Mouse (Mus musculus) midbrain, postnatal 0 days (tissue): Measurements from ENCODE around the gene Capza2. TPM values are rescaled to one million over a fixed set of nuclear protein-coding genes. Genes with fewer than 3 reads are reported as not detected.

ENCODE experiments used
- ATAC-seq: fragments of 200-750 bp; cut with Nextera tagmentation; 2 replicates; pipeline ENCODE4 v1.8.0; 2017; ENCODE audit warnings: moderate number of reproducible peaks, mild to moderate bottlenecking, moderate TSS enrichment, moderate library complexity; ENCODE audit not compliant: low FRiP score
- DNase-seq: peaks from one replicate; pipeline ENCODE4 v3.0.0-alpha.2; 2015; ENCODE audit warnings: low spot score
- H3K27ac ChIP-seq: fragments of 300-500 bp; sonication (generic); 2 replicates; pipeline ENCODE4 v1.5.1; 2014; ENCODE audit warnings: low read depth, mild to moderate bottlenecking, low read length, mixed read lengths
- H3K27me3 ChIP-seq: fragments of 300-500 bp; sonication (generic); 2 replicates; pipeline ENCODE4 v1.6.1; 2014; ENCODE audit warnings: low read length, control low read depth, mixed read lengths; ENCODE audit not compliant: insufficient read depth
- H3K36me3 ChIP-seq: fragments of 300-500 bp; sonication (generic); 2 replicates; pipeline ENCODE4 v1.6.1; 2014; ENCODE audit warnings: low read length, control low read depth, mixed read lengths; ENCODE audit not compliant: insufficient read depth
- H3K4me1 ChIP-seq: fragments of 300-500 bp; sonication (generic); 2 replicates; pipeline ENCODE4 v1.6.1; 2014; ENCODE audit warnings: mild to moderate bottlenecking, control low read depth, antibody characterized with exemption, low read length, mixed read lengths; ENCODE audit not compliant: insufficient read depth
- H3K4me2 ChIP-seq: fragments of 300-500 bp; sonication (generic); 2 replicates; pipeline ENCODE4 v1.6.1; 2014; ENCODE audit warnings: low read depth, mild to moderate bottlenecking, low read length, mixed read lengths; ENCODE audit not compliant: poor library complexity, severe bottlenecking
- H3K4me3 ChIP-seq: fragments of 300-500 bp; sonication (generic); 2 replicates; pipeline ENCODE4 v1.5.1; 2014; ENCODE audit warnings: low read depth, mild to moderate bottlenecking, low read length, moderate library complexity
- H3K9ac ChIP-seq: fragments of 300-500 bp; sonication (generic); replicated peaks from 2 replicates; pipeline ENCODE4 v1.6.1; 2014; ENCODE audit warnings: mild to moderate bottlenecking, low read length, moderate library complexity, mixed read lengths; ENCODE audit not compliant: poor library complexity, severe bottlenecking
- H3K9me3 ChIP-seq: fragments of 300-500 bp; sonication (generic); 2 replicates; pipeline ENCODE4 v1.6.1; 2016; ENCODE audit warnings: low read length, control low read depth
- CTCF ChIP-seq: IDR thresholded peaks from 2 replicates; pipeline ENCODE4 v1.5.1; 2016; ENCODE audit warnings: antibody characterized with exemption, mild to moderate bottlenecking
- WGBS: fragments of 180-500 bp; shearing (Covaris S2); extraction: QIAGEN DNeasy Blood & Tissue Kit; methylation state at CpG from one replicate; pipeline ENCODE4 v1.1.7; 2014; 5-methylcytosine and 5-hydroxymethylcytosine counted together
- polyA plus RNA-seq: library from polyadenylated mRNA; unstranded; fragments of >200 nt; fragmentation: Nextera tagmentation; extraction: Ambion mirVana; gene quantifications from 2 replicates; pipeline ENCODE4 v1.2.1, GENCODE M21; 2015
- total RNA-seq: library from RNA; depleted of rRNA; stranded (reverse); fragments of >200 nt; gene quantifications from 2 replicates; pipeline ENCODE4 v1.2.3, GENCODE M21; 2014

Gene Capza2
- total and polyA plus RNA-seq, 2 experiments from 2014 or later, result 136 to 233 TPM

DNA sequence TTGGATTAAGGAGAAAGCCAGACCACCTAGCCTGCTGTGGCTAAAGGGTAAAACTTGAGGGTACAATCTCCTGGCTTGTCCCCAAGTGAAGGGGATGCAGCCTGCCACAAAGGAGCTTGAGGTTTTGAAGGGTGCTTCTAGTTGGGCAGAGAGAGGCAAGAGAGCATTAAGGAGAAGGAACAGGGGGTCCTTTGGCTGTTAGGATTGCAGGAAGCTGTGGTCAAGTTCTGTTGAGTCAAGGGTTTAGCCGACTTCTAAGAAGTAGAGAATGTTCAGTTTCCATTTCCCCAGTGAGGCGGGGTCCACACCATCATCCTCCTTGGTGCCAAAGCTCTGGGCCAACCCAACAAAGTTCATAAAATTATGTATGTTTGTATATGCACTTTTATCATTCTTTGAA lies 19.0 kb downstream of the Capza2 start:
- peaks cover 10% of the 10 kb centered on the region for H3K36me3 ChIP-seq
- H3K9me3 ChIP-seq, result no peaks in the 10 kb centered on the region
- H3K9ac ChIP-seq, result no peak overlapping the region
- DNase-seq (no peak), ATAC-seq (no peak)
- H3K4me1 ChIP-seq, result no peaks in the 10 kb centered on the region
- 100% methylated on average over 2 of the region's 2 CpGs for whole genome bisulfite sequencing
- no peak overlapping the region for H3K27ac ChIP-seq
- no peak for TF ChIP-seq CTCF
- no peak overlapping the region for H3K4me3 ChIP-seq
- H3K4me2 ChIP-seq, result no peak overlapping the region
- no peaks in the 10 kb centered on the region for H3K27me3 ChIP-seq

DNA sequence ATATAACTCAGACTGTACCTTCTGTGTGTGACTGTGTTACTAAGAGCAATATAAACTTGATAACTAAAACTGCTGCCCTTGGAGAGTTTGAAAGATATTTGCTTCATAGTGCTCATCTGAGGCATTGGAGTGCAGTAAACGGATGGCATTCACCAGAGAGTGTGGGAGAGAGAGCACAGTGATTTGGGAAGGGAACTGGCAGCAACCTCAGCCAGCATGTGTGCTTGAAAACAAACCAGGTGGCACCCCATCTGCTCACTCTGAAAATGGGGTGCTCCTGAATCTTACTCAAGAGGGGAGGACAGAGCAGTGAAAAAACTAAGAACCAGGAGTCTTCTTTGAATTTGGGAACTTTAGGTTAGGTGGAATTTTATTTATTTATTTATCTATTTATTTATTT lies 21.3 kb downstream of the Capza2 start:
- no peak for DNase-seq
- H3K9ac ChIP-seq, result no peak overlapping the region
- no peak overlapping the region for H3K4me3 ChIP-seq
- no peak overlapping the region for H3K27ac ChIP-seq
- 91% methylated on average over 1 of the region's 1 CpGs for WGBS
- no peak for TF ChIP-seq CTCF
- peaks cover 10% of the 10 kb centered on the region; the same call in 1 of the 2 replicates for H3K36me3 ChIP-seq
- no peak for ATAC-seq
- no peak overlapping the region for H3K4me2 ChIP-seq
- no peaks in the 10 kb centered on the region for H3K4me1 ChIP-seq
- H3K9me3 ChIP-seq, result no peaks in the 10 kb centered on the region
- no peaks in the 10 kb centered on the region for H3K27me3 ChIP-seq

DNA sequence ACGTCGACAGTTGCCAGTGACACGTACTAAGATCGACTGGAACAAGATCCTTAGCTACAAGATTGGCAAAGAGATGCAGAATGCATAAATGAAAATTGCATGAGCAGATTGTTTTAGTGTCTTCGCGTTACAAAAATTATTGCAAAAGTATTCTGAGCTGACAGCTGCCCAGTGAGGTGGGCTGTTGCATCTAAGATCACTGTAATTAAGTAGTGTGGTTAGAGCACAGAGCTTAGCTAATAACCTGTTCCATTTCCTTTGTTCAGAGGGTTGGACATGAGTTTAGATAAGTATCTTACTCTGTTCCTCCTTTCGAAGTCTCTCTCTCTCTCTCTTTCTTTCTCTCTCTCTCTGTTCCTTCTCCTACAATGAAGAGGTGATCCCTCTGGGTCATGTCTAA lies 29.3 kb downstream of the Capza2 start:
- 92% methylated on average over 7 of the region's 7 CpGs for WGBS
- Histone ChIP-seq H3K27ac (no peak overlapping the region), H3K4me3 (no peak overlapping the region), H3K36me3 (peaks cover 19% of the 10 kb centered on the region), H3K9ac (no peak overlapping the region), H3K27me3 (no peaks in the 10 kb centered on the region), H3K4me2 (no peak overlapping the region), H3K4me1 (no peaks in the 10 kb centered on the region), H3K9me3 (no peaks in the 10 kb centered on the region)
- DNase-seq, result no peak
- ATAC-seq, result no peak
- no peak for TF ChIP-seq CTCF

DNA sequence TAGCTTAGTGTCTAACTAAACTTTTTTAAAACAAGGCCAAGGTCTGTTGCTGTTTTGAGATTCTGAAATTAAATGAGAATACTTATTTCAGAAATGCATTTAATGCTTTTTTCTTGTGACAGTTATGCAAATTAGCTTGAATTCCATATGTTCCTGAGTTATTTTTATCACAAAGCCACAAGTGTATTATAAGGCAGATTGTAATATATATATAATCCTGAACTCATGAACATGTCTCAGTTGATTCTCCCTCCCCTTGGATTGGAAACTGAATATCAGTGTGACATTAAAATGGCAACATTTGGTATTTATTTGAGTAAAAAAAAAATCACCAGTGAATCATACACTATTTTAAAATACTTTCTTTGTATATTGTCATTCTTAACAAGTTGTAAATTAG lies 30.0 kb downstream of the Capza2 start:
- H3K4me1 ChIP-seq, result no peaks in the 10 kb centered on the region
- ATAC-seq, result no peak
- H3K9ac ChIP-seq, result no peak overlapping the region
- no peak for TF ChIP-seq CTCF
- no peak overlapping the region for H3K27ac ChIP-seq
- no peak overlapping the region for H3K4me3 ChIP-seq
- peaks cover 19% of the 10 kb centered on the region for H3K36me3 ChIP-seq
- H3K9me3 ChIP-seq, result no peaks in the 10 kb centered on the region
- DNase-seq, result no peak
- H3K4me2 ChIP-seq, result no peak overlapping the region
- no peaks in the 10 kb centered on the region for H3K27me3 ChIP-seq

DNA sequence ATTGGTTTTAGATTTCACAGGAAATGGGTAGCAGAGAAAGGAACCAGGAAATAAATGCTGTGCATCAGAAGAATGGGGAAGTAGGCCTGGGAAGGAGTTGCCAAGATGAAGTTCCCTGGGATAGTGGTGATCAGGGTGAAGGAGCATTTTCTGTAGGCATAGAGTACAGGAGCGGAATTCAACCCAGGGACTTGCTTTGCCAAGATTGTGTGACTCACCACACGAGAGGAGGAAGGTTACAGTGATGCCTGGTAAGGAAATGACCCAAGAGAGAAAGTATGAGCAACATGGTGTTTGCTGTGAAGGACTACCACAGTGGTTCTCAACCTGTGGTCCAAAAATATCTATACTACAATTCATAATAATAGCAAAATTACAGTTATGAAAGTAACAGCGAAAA lies 31.8 kb downstream of the Capza2 start:
- H3K4me1 ChIP-seq, result no peaks in the 10 kb centered on the region
- no peak for TF ChIP-seq CTCF
- DNase-seq (no peak), ATAC-seq (no peak)
- peaks cover 18% of the 10 kb centered on the region for H3K36me3 ChIP-seq
- H3K9ac ChIP-seq, result no peak overlapping the region
- no peak overlapping the region for H3K27ac ChIP-seq
- no peaks in the 10 kb centered on the region for H3K9me3 ChIP-seq
- no peak overlapping the region for H3K4me3 ChIP-seq
- WGBS, result 94% methylated on average over 3 of the region's 3 CpGs
- H3K27me3 ChIP-seq, result no peaks in the 10 kb centered on the region
- H3K4me2 ChIP-seq, result no peak overlapping the region

DNA sequence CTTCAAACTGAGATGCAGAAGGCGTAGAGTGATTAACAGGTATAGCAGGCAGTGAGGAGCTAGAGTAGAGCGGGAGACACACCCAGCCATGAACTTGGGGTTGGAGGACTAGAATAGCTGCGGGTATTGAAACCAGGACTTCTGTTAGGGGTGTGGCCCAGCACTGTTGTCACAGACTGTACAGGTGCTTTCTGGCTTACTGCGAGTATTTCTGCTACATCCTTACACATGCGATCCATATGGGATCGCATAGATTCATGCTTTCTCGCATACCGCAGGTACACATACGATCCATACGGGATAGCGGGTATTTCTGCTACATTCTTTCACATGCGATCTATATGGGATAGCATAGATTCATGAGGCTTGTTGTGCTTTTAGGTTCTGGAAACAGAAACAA lies 32.3 kb downstream of the Capza2 start:
- 96% methylated on average over 12 of the region's 12 CpGs for WGBS
- Histone ChIP-seq H3K9me3 (no peaks in the 10 kb centered on the region), H3K9ac (no peak overlapping the region), H3K4me1 (no peaks in the 10 kb centered on the region), H3K27me3 (no peaks in the 10 kb centered on the region), H3K27ac (no peak overlapping the region), H3K4me3 (no peak overlapping the region), H3K36me3 (peaks cover 14% of the 10 kb centered on the region), H3K4me2 (no peak overlapping the region)
- DNase-seq, result no peak
- no peak for TF ChIP-seq CTCF
- peak; percentile 41; the same call in 1 of the 2 replicates for ATAC-seq
